Mouse (Mus musculus) right cerebral cortex, postnatal 36 days (tissue): ENCODE results near the gene Slco2a1.
"Not testable (repeated sequence)": the region's sequence is repeated elsewhere in the genome, so short reads cannot be mapped to it uniquely, and the experiment has no call there.

ENCODE experiments used
- DNase-seq, 2 experiments: peaks; one replicate each; pipeline ENCODE4 v3.0.0; 2022; ENCODE audit warnings: low spot score in 2 of 2, mixed read lengths in 1 of 2

Slco2a1 gene

GRCm38 (mm10) chr9:103082246-103082975 lies 93.9 kb downstream of the Slco2a1 start:
- no peak for DNase-seq

GRCm38 (mm10) chr9:103083405-103083804 lies 94.9 kb downstream of the Slco2a1 start:
- DNase-seq = no peak

GRCm38 (mm10) chr9:103086736-103087135 lies 98.2 kb downstream of the Slco2a1 start:
- no peak for DNase-seq

- no peak for DNase-seq
These were observed 98.8 kb downstream of the Slco2a1 start for GRCm38 (mm10) chr9:103087301-103087700.

- DNase-seq = no peak
These were observed 100.1 kb downstream of the Slco2a1 start for GRCm38 (mm10) chr9:103088661-103089060.

GRCm38 (mm10) chr9:103090116-103090875 lies 101.8 kb downstream of the Slco2a1 start:
- no peak for DNase-seq

GRCm38 (mm10) chr9:103091039-103091883 lies 102.7 kb downstream of the Slco2a1 start:
- DNase-seq = no peak

GRCm38 (mm10) chr9:103092248-103092647 lies 103.7 kb downstream of the Slco2a1 start:
- DNase-seq = peak in 1 of 2 experiments; percentile 58

GRCm38 (mm10) chr9:103093681-103094080 lies 105.2 kb downstream of the Slco2a1 start:
- no peak for DNase-seq

GRCm38 (mm10) chr9:103108341-103108798 lies 119.9 kb downstream of the Slco2a1 start:
- not testable (repeated sequence) for DNase-seq

GRCm38 (mm10) chr9:103108943-103109670 lies 120.6 kb downstream of the Slco2a1 start:
- no peak for DNase-seq

GRCm38 (mm10) chr9:103109911-103110310 lies 121.4 kb downstream of the Slco2a1 start:
- no peak for DNase-seq

GRCm38 (mm10) chr9:103110727-103111501 lies 122.4 kb downstream of the Slco2a1 start:
- DNase-seq = no peak

GRCm38 (mm10) chr9:103111621-103112470 lies 123.3 kb downstream of the Slco2a1 start, which contains the start of gene Rab6b:
Gene Rab6b, plus strand, starts transcription at chr9:103111787.
- peak; percentile 70 to 71 for DNase-seq

GRCm38 (mm10) chr9:103112471-103113271 lies 124.2 kb downstream of the Slco2a1 start:
- DNase-seq = no peak

GRCm38 (mm10) chr9:103113351-103113750 lies 124.8 kb downstream of the Slco2a1 start:
- peak; percentile 72 to 85 for DNase-seq

- no peak for DNase-seq
These were observed 125.8 kb downstream of the Slco2a1 start for GRCm38 (mm10) chr9:103114326-103114725.

GRCm38 (mm10) chr9:103114901-103115300 lies 126.4 kb downstream of the Slco2a1 start:
- no peak for DNase-seq

- DNase-seq = no peak
These were observed 128.4 kb downstream of the Slco2a1 start for GRCm38 (mm10) chr9:103116941-103117340.
